Mouse (Mus musculus): ENCODE measurements at regions not wholly inside any gene's neighbourhood (a gene's known extent, or its start where the extent isn't known, plus 50 kb on each side); places are given as distances from the start of the nearest gene placed in this dataset.

- TF ChIP-seq CTCF (IDR thresholded peaks at IDR 0.05; ENCODE audit: borderline replicate concordance, extremely low read depth, insufficient read depth, insufficient read length) (no peak), POLR2A (IDR thresholded peaks at IDR 0.05; ENCODE audit: borderline replicate concordance, extremely low read depth, insufficient read depth, insufficient read length, poor library complexity, severe bottlenecking) (no peak)
Measured at GRCm38 (mm10) chr1:193769546-193769945, 399.4 kb upstream of the Camk1g start.
